Mouse (Mus musculus): ENCODE data around the gene Mgat3.

Mgat3 gene

GRCm38 (mm10) chr15:80263610-80264575 lies 90.4 kb downstream of the Mgat3 start, which contains the start of gene Rps19bp1:
Rps19bp1 (minus strand) TSS chr15:80264315.
- peak; percentile 89 to 91 for DNase-seq

Data from lung, adult 18-20 months (tissue).